Comparison of ENCODE assay signal across 12 mouse cellular contexts in genomic region chr6:120145439-120145838, GRCm38 (mm10). TPM values are rescaled to one million over a fixed set of nuclear protein-coding genes. Genes with fewer than 3 reads are reported as not detected.
DNase-seq lines count a peak whose midpoint lies in the region.
"Had no signal": no experiment of that assay in that cellular context is flagged by ENCODE, and none has a peak within 500 bp of the region (broad histone marks: within the 10 kb centered on the region; RNA-seq: fewer than 3 reads in every experiment).

No protein-coding gene starts in this region.

- DNase-seq in gastrocnemius, postnatal 25 days: peak; percentile 56
- DNase-seq in gastrocnemius, adult 8-10 months (ENCODE audit: low spot score in 2 of 2): no peak
- DNase-seq in Muller cell, postnatal 12 days (ENCODE audit: inconsistent ontology term): peak; percentile 96
- DNase-seq in heart, adult 9 months (ENCODE audit: low spot score in 2 of 2): peak; percentile 75 to 85
- DNase-seq in lung, postnatal 10 days: peak; percentile 51
- no peak for DNase-seq in layer of hippocampus, adult 9-10 months (ENCODE audit: low spot score)
- no peak for DNase-seq in urinary bladder, adult 18-20 months (ENCODE audit: low spot score in 2 of 2)
- no peak for DNase-seq in ovary, postnatal 36 days (ENCODE audit: low spot score)
- DNase-seq: forebrain, postnatal 0 days had no signal

RNA-seq across cellular contexts. Expression of gene Ninj2, which starts 52.3 kb away (rescaled TPM):
- not detected for total RNA-seq in gastrocnemius, postnatal 25 days (2021)
- not detected for total RNA-seq in gastrocnemius, adult 8-10 months (2022)
- total RNA-seq: common myeloid progenitor, adult 5-6 weeks; forebrain, postnatal 0 days; megakaryocyte, adult 5-6 weeks; neutrophil, adult 5-6 weeks had no signal

Comparison
In these comparisons a context has a peak if more than half of its experiments do, and no peak if none do; other contexts are left out.
1. DNase-seq: peak in gastrocnemius, postnatal 25 days (single experiment), Muller cell, postnatal 12 days (single experiment), heart, adult 9 months (2 of 2) and lung, postnatal 10 days (single experiment); none in gastrocnemius, adult 8-10 months (0 of 2), layer of hippocampus, adult 9-10 months (single experiment), urinary bladder, adult 18-20 months (0 of 2) and ovary, postnatal 36 days (single experiment).